Mouse (Mus musculus): ENCODE results near the gene Rnf10. TPM values are rescaled to one million over a fixed set of nuclear protein-coding genes. Genes with fewer than 3 reads are reported as not detected.

Rnf10 gene
- polyA plus RNA-seq, 1 experiment from 2014 or later = 132 TPM

GRCm38 (mm10) chr5:115271931-115272811, 527 bp downstream of the Rnf10 start:
- peaks cover 37% of the 10 kb centered on the region for H3K36me3 ChIP-seq (replicated peaks)
- peaks cover 48% of the 10 kb centered on the region for H3K4me1 ChIP-seq
- no peaks in the 10 kb centered on the region for H3K9me3 ChIP-seq
- no peaks in the 10 kb centered on the region for H3K27me3 ChIP-seq (ENCODE audit: poor library complexity, severe bottlenecking)
- peak overlapping the region; percentile 95 for H3K27ac ChIP-seq
- under 1% methylated on average over 77 of the region's 77 CpGs for WGBS
- peak; percentile 56 for DNase-seq (ENCODE audit: extremely low spot score, low spot score)
- H3K4me3 ChIP-seq = peak overlapping the region; percentile 86

- peaks cover 57% of the 10 kb centered on the region for H3K36me3 ChIP-seq (replicated peaks)
- WGBS = 85% methylated on average over 1 of the region's 1 CpGs
- DNase-seq (ENCODE audit: extremely low spot score, low spot score) = no peak
- no peak overlapping the region for H3K27ac ChIP-seq
- no peaks in the 10 kb centered on the region for H3K9me3 ChIP-seq
- H3K27me3 ChIP-seq (ENCODE audit: poor library complexity, severe bottlenecking) = no peaks in the 10 kb centered on the region
- H3K4me3 ChIP-seq = peak overlapping the region; percentile 86; the same call in 1 of the 2 replicates
- H3K4me1 ChIP-seq = peaks cover 53% of the 10 kb centered on the region
These were observed 2.7 kb downstream of the Rnf10 start for GRCm38 (mm10) chr5:115269969-115270368.

- Histone ChIP-seq H3K36me3 (replicated peaks) (peaks cover 70% of the 10 kb centered on the region), H3K4me3 (no peak overlapping the region), H3K27ac (no peak overlapping the region), H3K27me3 (ENCODE audit: poor library complexity, severe bottlenecking) (no peaks in the 10 kb centered on the region), H3K4me1 (peaks cover 50% of the 10 kb centered on the region), H3K9me3 (no peaks in the 10 kb centered on the region)
- 74% methylated on average over 3 of the region's 3 CpGs for WGBS
- no peak for DNase-seq (ENCODE audit: extremely low spot score, low spot score)
These were observed 4.4 kb downstream of the Rnf10 start for GRCm38 (mm10) chr5:115268266-115268665.

- 90% methylated on average over 3 of the region's 3 CpGs for WGBS
- Histone ChIP-seq H3K9me3 (no peaks in the 10 kb centered on the region), H3K27ac (no peak overlapping the region), H3K36me3 (replicated peaks) (peaks cover 78% of the 10 kb centered on the region), H3K4me3 (no peak overlapping the region), H3K27me3 (ENCODE audit: poor library complexity, severe bottlenecking) (no peaks in the 10 kb centered on the region), H3K4me1 (peaks cover 46% of the 10 kb centered on the region)
- DNase-seq (ENCODE audit: extremely low spot score, low spot score) = no peak
These were observed 5.1 kb downstream of the Rnf10 start for GRCm38 (mm10) chr5:115267469-115268045.

- H3K9me3 ChIP-seq = no peaks in the 10 kb centered on the region
- no peak overlapping the region for H3K4me3 ChIP-seq
- 92% methylated on average over 8 of the region's 8 CpGs for WGBS
- H3K4me1 ChIP-seq = peaks cover 43% of the 10 kb centered on the region
- no peaks in the 10 kb centered on the region for H3K27me3 ChIP-seq (ENCODE audit: poor library complexity, severe bottlenecking)
- no peak overlapping the region for H3K27ac ChIP-seq
- peaks cover 80% of the 10 kb centered on the region for H3K36me3 ChIP-seq (replicated peaks)
- no peak for DNase-seq (ENCODE audit: extremely low spot score, low spot score)
These were observed 5.8 kb downstream of the Rnf10 start for GRCm38 (mm10) chr5:115266787-115267468.

- no peaks in the 10 kb centered on the region for H3K9me3 ChIP-seq
- peaks cover 37% of the 10 kb centered on the region for H3K4me1 ChIP-seq
- no peaks in the 10 kb centered on the region for H3K27me3 ChIP-seq (ENCODE audit: poor library complexity, severe bottlenecking)
- no peak overlapping the region for H3K27ac ChIP-seq
- peaks cover 84% of the 10 kb centered on the region for H3K36me3 ChIP-seq (replicated peaks)
- no peak for DNase-seq (ENCODE audit: extremely low spot score, low spot score)
- 90% methylated on average over 5 of the region's 5 CpGs for WGBS
- H3K4me3 ChIP-seq = 0 out of 2 replicates have a peak overlapping the region, but pooled peaks have one; percentile 3
These were observed 6.4 kb downstream of the Rnf10 start for GRCm38 (mm10) chr5:115266340-115266739.

GRCm38 (mm10) chr5:115262502-115263291, 10.0 kb downstream of the Rnf10 start:
- 90% methylated on average over 14 of the region's 14 CpGs for WGBS
- Histone ChIP-seq H3K27me3 (ENCODE audit: poor library complexity, severe bottlenecking) (no peaks in the 10 kb centered on the region), H3K36me3 (replicated peaks) (peaks cover 87% of the 10 kb centered on the region)

GRCm38 (mm10) chr5:115261880-115262279, 10.8 kb downstream of the Rnf10 start:
- DNase-seq (ENCODE audit: extremely low spot score, low spot score) = no peak
- Histone ChIP-seq H3K4me3 (no peak overlapping the region), H3K36me3 (replicated peaks) (peaks cover 87% of the 10 kb centered on the region), H3K27me3 (ENCODE audit: poor library complexity, severe bottlenecking) (no peaks in the 10 kb centered on the region), H3K9me3 (no peaks in the 10 kb centered on the region), H3K27ac (no peak overlapping the region), H3K4me1 (peaks cover 7% of the 10 kb centered on the region; the same call in 1 of the 2 replicates)
- 89% methylated on average over 1 of the region's 1 CpGs for WGBS

More at GRCm38 (mm10) chr5:115262502-115263291, 10.0 kb downstream of the Rnf10 start:
- H3K9me3 ChIP-seq = no peaks in the 10 kb centered on the region
- no peak overlapping the region for H3K27ac ChIP-seq
- peaks cover 7% of the 10 kb centered on the region; the same call in 1 of the 2 replicates for H3K4me1 ChIP-seq
- DNase-seq (ENCODE audit: extremely low spot score, low spot score) = no peak
- no peak overlapping the region for H3K4me3 ChIP-seq

- Histone ChIP-seq H3K4me1 (peaks cover 4% of the 10 kb centered on the region; the same call in 1 of the 2 replicates), H3K36me3 (replicated peaks) (peaks cover 87% of the 10 kb centered on the region), H3K27me3 (ENCODE audit: poor library complexity, severe bottlenecking) (no peaks in the 10 kb centered on the region), H3K9me3 (no peaks in the 10 kb centered on the region), H3K4me3 (no peak overlapping the region), H3K27ac (no peak overlapping the region)
- no peak for DNase-seq (ENCODE audit: extremely low spot score, low spot score)
- 94% methylated on average over 8 of the region's 8 CpGs for WGBS
These were observed 11.6 kb downstream of the Rnf10 start for GRCm38 (mm10) chr5:115261141-115261540.

GRCm38 (mm10) chr5:115260356-115260755, 12.3 kb downstream of the Rnf10 start:
- WGBS = 91% methylated on average over 6 of the region's 6 CpGs
- Histone ChIP-seq H3K4me3 (no peak overlapping the region), H3K27me3 (ENCODE audit: poor library complexity, severe bottlenecking) (no peaks in the 10 kb centered on the region), H3K27ac (no peak overlapping the region), H3K9me3 (no peaks in the 10 kb centered on the region), H3K4me1 (0 out of 2 replicates have a peak, but pooled peaks cover 3% of the 10 kb centered on the region), H3K36me3 (replicated peaks) (peaks cover 88% of the 10 kb centered on the region)
- no peak for DNase-seq (ENCODE audit: extremely low spot score, low spot score)

GRCm38 (mm10) chr5:115256909-115257546, 15.7 kb downstream of the Rnf10 start:
- no peak overlapping the region for H3K27ac ChIP-seq
- no peak for DNase-seq (ENCODE audit: extremely low spot score, low spot score)
- no peak overlapping the region for H3K4me3 ChIP-seq
- no peaks in the 10 kb centered on the region for H3K4me1 ChIP-seq
- H3K9me3 ChIP-seq = no peaks in the 10 kb centered on the region
- H3K27me3 ChIP-seq (ENCODE audit: poor library complexity, severe bottlenecking) = no peaks in the 10 kb centered on the region
- WGBS = 91% methylated on average over 10 of the region's 10 CpGs
- H3K36me3 ChIP-seq (replicated peaks) = peaks cover 74% of the 10 kb centered on the region

GRCm38 (mm10) chr5:115255472-115255871, 17.2 kb downstream of the Rnf10 start:
- Histone ChIP-seq H3K27me3 (ENCODE audit: poor library complexity, severe bottlenecking) (no peaks in the 10 kb centered on the region), H3K9me3 (no peaks in the 10 kb centered on the region), H3K27ac (no peak overlapping the region), H3K4me1 (no peaks in the 10 kb centered on the region), H3K4me3 (no peak overlapping the region), H3K36me3 (replicated peaks) (peaks cover 77% of the 10 kb centered on the region)
- DNase-seq (ENCODE audit: extremely low spot score, low spot score) = no peak
- 83% methylated on average over 1 of the region's 1 CpGs for WGBS
